Mouse (Mus musculus) layer of hippocampus, postnatal 25 days (tissue): Measurements from ENCODE around the gene Slc38a2. TPM values are rescaled to one million over a fixed set of nuclear protein-coding genes. Genes with fewer than 3 reads are reported as not detected.

Source experiments
- DNase-seq, 2 experiments: peaks; one replicate each; pipeline ENCODE4 v3.0.0; 2022; ENCODE audit warnings: mixed read lengths in 2 of 2, low spot score in 1 of 2; ENCODE audit errors: extremely low spot score in 1 of 2
- total RNA-seq, 2 experiments: library from RNA; stranded (reverse); gene quantifications; 2 replicates each; pipeline ENCODE4 v1.2.3; 2021

Gene Slc38a2
- total RNA-seq, 2 experiments from 2014 or later: 63.3 to 78.4 TPM

DNA sequence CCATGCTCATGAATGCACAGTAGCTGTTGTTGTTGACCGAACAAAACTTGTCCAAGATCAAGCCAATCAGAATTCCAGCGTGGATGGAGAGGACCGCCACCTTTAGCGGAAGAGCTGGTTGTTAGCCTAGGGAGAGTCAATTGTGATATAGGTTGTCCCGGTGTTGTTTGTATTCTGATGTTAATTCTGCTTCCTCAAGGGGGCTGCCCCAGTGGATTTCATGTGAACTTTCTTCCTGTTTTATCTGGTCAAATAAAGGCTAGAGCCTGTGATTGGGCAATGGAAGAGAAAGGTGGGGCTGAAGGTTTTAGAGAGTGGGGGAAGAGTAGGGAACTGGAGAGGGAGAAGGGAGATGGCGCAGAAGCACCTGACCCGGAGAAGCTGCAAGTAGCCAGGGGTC lies 22.7 kb upstream of the Slc38a2 start:
- DNase-seq: no peak

DNA sequence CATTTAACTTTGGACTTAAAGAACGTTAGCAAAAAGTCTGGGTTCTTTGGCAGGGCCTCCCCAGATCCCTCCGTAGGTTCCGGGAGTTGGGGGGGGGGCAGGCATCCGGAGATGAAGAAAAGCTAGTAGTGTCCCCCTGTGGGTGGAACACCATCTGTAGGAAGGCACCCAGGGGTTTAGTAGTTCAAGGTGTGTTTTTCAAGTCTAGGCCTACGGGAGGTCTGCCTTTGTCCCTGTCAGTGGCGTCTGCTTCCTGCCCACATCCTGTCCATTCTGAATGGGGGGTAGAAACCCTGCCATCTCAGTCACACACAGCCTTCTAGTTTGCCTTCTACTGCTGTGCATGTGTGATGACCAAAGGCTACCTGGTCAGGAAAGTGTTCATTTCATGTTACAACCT lies 20.6 kb upstream of the Slc38a2 start:
- no peak for DNase-seq

GRCm38 (mm10) chr15:96718466-96718865 lies 18.9 kb upstream of the Slc38a2 start:
- no peak for DNase-seq

GRCm38 (mm10) chr15:96717181-96717580 lies 17.7 kb upstream of the Slc38a2 start:
- DNase-seq: no peak

GRCm38 (mm10) chr15:96716371-96716770 lies 16.8 kb upstream of the Slc38a2 start:
- no peak for DNase-seq

DNA sequence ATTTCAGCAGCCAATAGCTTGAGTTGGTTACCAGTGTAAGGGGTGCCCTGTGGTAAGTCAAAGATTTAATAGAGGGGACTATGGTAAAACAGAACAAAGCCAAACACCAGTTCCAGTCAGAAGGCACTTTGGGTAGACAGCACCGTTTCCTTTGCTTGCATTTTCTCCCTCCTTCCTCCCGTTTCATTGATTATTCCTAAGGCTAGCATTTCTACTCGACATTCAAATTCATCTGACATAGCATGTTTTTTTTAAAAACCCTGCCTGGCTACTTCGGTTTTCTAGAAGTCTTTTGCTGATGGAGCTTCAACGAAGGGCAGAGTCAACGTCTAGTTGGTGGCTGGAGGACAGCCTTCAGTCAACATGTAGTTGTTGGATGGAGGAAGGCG lies 16.2 kb upstream of the Slc38a2 start:
- no peak for DNase-seq

- no peak for DNase-seq
These were observed 15.7 kb upstream of the Slc38a2 start for GRCm38 (mm10) chr15:96715079-96715691.

- DNase-seq: no peak
These were observed 15.1 kb upstream of the Slc38a2 start for GRCm38 (mm10) chr15:96714676-96715016.

- DNase-seq: no peak
These were observed 14.5 kb upstream of the Slc38a2 start for GRCm38 (mm10) chr15:96713758-96714675.

GRCm38 (mm10) chr15:96712338-96712737 lies 12.8 kb upstream of the Slc38a2 start:
- DNase-seq: no peak

DNA sequence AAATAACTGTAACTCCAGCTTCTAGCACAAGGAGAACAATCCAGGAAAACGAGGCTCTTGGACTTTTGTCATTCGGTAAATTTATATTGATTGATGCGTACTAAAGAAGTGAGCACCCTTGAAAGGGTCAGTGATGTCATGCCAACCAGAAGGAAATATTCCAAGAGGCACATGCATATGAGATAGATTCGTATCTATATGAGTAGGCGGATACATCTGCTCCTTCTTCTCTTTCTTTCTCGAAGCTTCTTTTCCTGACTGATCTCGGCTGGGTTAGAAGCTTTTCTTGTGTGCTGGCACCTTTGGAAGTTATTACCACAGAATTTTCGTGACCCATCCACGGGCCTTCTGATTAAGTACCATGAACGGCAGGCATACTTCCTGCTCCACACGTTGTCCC lies 12.1 kb upstream of the Slc38a2 start:
- no peak for DNase-seq

DNA sequence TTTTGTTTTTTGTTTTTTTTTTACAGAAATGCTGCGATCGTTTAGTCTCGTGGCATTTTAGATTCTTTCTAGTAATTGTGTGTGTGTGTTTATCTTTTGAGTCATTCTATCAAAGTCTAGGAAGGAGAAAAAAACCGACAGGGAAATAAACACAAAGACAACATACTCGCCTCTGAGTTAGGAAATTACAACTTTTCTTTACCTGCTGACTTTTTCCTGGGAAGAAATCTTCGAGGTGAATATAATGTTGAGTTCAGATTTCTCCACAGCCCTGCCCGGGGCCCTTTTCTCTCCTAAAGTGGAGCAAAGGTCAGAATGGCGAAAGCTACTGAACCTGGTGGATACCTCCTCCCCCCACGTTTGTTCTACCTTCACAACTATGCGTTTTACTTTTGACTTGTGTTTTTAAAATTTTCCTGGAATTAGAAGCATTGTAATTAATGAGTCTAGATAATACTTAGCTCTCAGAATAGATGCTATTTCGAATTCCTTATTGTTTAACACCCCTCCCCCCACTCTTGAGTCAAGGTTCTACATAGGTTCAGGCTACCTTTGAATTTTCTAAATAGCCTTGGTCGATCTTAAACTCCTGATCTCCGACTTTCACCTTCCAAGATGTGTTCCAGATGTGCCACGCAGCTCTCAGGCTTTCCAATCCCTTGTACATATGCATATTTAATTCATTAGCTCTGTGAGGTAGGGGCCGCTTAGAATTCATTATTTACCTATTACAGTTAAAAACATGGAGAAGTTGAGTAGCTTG lies 11.0 kb upstream of the Slc38a2 start:
- no peak for DNase-seq

DNA sequence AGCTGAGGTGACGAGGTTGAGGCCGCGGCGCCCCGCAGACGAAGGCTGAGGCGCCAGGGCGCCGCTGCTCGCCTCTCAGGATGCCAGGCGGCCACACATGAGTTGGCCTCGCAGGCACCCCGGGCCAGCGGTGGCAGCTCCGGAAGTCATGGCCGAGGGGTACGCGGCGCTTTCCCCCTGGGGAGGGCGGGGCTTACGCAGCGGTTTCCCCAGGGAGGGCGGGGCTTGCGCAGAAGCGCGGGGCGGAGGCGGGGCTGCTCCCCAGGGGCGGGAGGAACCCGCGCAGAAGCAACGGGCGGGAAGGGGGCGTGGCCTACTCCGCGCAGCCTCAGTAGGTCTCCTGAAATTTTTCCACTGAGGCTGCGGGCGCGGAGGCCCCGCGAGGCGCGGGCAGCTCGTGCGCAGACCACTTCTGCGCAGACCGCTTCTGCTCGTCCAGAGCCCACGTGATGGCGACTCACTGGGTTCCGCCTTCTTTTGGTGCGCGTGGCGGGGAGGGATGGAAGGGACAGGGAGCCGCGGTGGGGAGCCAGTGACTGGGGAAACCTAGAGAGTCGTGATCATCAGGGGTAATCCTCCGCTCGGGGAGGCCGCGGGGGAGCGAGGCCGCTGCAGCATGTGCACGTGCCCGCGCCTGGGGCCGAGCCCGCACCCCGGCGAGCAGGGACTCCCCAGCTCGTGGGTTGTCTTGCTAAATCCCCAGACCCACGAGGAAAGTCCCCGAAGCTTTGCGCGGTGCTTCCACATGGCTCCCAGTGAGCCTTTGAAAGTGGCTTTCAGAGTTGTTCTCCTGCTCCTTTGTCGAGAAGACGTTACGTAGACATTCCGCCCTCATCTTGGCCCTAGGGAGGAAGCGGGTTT lies 10.2 kb upstream of the Slc38a2 start:
- peak; percentile 96 to 97 for DNase-seq

GRCm38 (mm10) chr15:96708976-96709490 lies 9.5 kb upstream of the Slc38a2 start:
- no peak for DNase-seq

GRCm38 (mm10) chr15:96708428-96708827 lies 8.9 kb upstream of the Slc38a2 start:
- no peak for DNase-seq

- no peak for DNase-seq
These were observed 8.4 kb upstream of the Slc38a2 start for GRCm38 (mm10) chr15:96707936-96708335.

DNA sequence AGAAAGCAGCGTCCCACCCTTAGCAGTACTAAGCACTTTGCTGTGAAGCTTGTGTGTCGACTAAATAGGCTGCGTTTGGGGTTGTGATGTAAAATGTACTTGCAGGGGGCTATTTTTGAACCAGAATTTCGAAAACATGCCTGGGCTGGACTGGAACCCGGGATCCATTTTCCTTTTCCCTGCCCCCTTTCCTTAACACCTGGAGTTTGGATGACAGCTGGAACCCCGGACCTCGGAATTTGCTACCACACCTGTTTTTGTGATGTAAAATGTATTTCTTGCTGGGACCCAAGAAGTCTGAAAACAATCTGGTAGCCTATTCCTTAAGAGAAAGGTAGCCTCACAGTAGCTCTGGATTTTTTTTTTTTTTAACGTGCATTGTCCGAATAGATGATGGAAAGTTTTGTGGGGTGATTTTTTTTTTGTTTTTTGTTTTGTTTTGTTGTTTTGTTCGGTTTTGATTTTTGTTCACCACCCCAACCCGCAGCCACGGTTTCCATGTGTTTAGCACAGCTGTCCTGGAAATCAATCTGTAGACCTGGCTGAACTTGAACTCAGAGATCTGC lies 3.0 kb upstream of the Slc38a2 start:
- no peak for DNase-seq

GRCm38 (mm10) chr15:96700766-96701165 lies 1.2 kb upstream of the Slc38a2 start:
- DNase-seq: no peak

GRCm38 (mm10) chr15:96698658-96699448 lies 677 bp downstream of the Slc38a2 start:
- peak; percentile 80 to 84 for DNase-seq
